Mouse (Mus musculus): Measurements from ENCODE around the gene D6Ertd527e. TPM values are rescaled to one million over a fixed set of nuclear protein-coding genes. Genes with fewer than 3 reads are reported as not detected.

The D6Ertd527e gene
- polyA plus RNA-seq, 1 experiment from 2014 or later = 0.42 TPM

GRCm38 (mm10) chr6:87133520-87133919 is 29.0 kb downstream of the D6Ertd527e start:
- ATAC-seq (ENCODE audit: borderline replicate concordance, extremely low read depth, low FRiP score, low TSS enrichment) = no peak
- no peak overlapping the region for H3K4me3 ChIP-seq
- WGBS = 76% methylated on average over 3 of the region's 3 CpGs

GRCm38 (mm10) chr6:87133966-87134546 is 29.5 kb downstream of the D6Ertd527e start:
- H3K9ac ChIP-seq = no peak overlapping the region
- H3K9me3 ChIP-seq = no peaks in the 10 kb centered on the region
- no peak for ATAC-seq (ENCODE audit: borderline replicate concordance, extremely low read depth, low FRiP score, low TSS enrichment)
- no peak overlapping the region for H3K27ac ChIP-seq
- no peaks in the 10 kb centered on the region for H3K27me3 ChIP-seq
- WGBS = 76% methylated on average over 12 of the region's 12 CpGs
- H3K36me3 ChIP-seq = peaks cover 17% of the 10 kb centered on the region; the same call in 1 of the 2 replicates
- H3K4me2 ChIP-seq = no peak overlapping the region
- H3K4me3 ChIP-seq = no peak overlapping the region
- H3K4me1 ChIP-seq = no peaks in the 10 kb centered on the region

More at GRCm38 (mm10) chr6:87133520-87133919, 29.0 kb downstream of the D6Ertd527e start:
- Histone ChIP-seq H3K9ac (no peak overlapping the region), H3K4me2 (no peak overlapping the region), H3K36me3 (peaks cover 17% of the 10 kb centered on the region; the same call in 1 of the 2 replicates), H3K9me3 (no peaks in the 10 kb centered on the region), H3K27me3 (no peaks in the 10 kb centered on the region), H3K4me1 (no peaks in the 10 kb centered on the region), H3K27ac (no peak overlapping the region)

- Histone ChIP-seq H3K36me3 (peaks cover 17% of the 10 kb centered on the region; the same call in 1 of the 2 replicates), H3K4me2 (no peak overlapping the region), H3K4me3 (no peak overlapping the region), H3K9me3 (no peaks in the 10 kb centered on the region), H3K4me1 (peaks cover 25% of the 10 kb centered on the region), H3K27me3 (no peaks in the 10 kb centered on the region), H3K9ac (no peak overlapping the region), H3K27ac (no peak overlapping the region)
- ATAC-seq (ENCODE audit: borderline replicate concordance, extremely low read depth, low FRiP score, low TSS enrichment) = no peak
- WGBS = 66% methylated on average over 5 of the region's 5 CpGs
Measured at GRCm38 (mm10) chr6:87138479-87138878, 33.9 kb downstream of the D6Ertd527e start.

GRCm38 (mm10) chr6:87139796-87140553 is 35.4 kb downstream of the D6Ertd527e start:
- H3K4me1 ChIP-seq = peaks cover 37% of the 10 kb centered on the region
- no peaks in the 10 kb centered on the region for H3K27me3 ChIP-seq
- H3K9me3 ChIP-seq = no peaks in the 10 kb centered on the region
- 46% methylated on average over 12 of the region's 12 CpGs for WGBS
- H3K4me2 ChIP-seq = no peak overlapping the region
- ATAC-seq (ENCODE audit: borderline replicate concordance, extremely low read depth, low FRiP score, low TSS enrichment) = no peak
- peaks cover 13% of the 10 kb centered on the region; the same call in 1 of the 2 replicates for H3K36me3 ChIP-seq
- H3K4me3 ChIP-seq = no peak overlapping the region
- H3K27ac ChIP-seq = no peak overlapping the region
- no peak overlapping the region for H3K9ac ChIP-seq

- H3K27ac ChIP-seq = peak overlapping the region; percentile 21
- no peaks in the 10 kb centered on the region for H3K27me3 ChIP-seq
- H3K9ac ChIP-seq = no peak overlapping the region
- H3K9me3 ChIP-seq = no peaks in the 10 kb centered on the region
- no peak overlapping the region for H3K4me3 ChIP-seq
- peaks cover 37% of the 10 kb centered on the region for H3K4me1 ChIP-seq
- H3K36me3 ChIP-seq = no peaks in the 10 kb centered on the region
- no peak overlapping the region for H3K4me2 ChIP-seq
- ATAC-seq (ENCODE audit: borderline replicate concordance, extremely low read depth, low FRiP score, low TSS enrichment) = no peak
- WGBS = 49% methylated on average over 5 of the region's 5 CpGs
Measured at GRCm38 (mm10) chr6:87142239-87142638, 37.7 kb downstream of the D6Ertd527e start.

GRCm38 (mm10) chr6:87143594-87143993 is 39.0 kb downstream of the D6Ertd527e start:
- no peaks in the 10 kb centered on the region for H3K36me3 ChIP-seq
- no peaks in the 10 kb centered on the region for H3K9me3 ChIP-seq
- WGBS = 41% methylated on average over 13 of the region's 13 CpGs
- peaks cover 37% of the 10 kb centered on the region for H3K4me1 ChIP-seq
- H3K27me3 ChIP-seq = no peaks in the 10 kb centered on the region
- no peak overlapping the region for H3K9ac ChIP-seq
- peak; percentile 69; the same call in 1 of the 2 replicates for ATAC-seq (ENCODE audit: borderline replicate concordance, extremely low read depth, low FRiP score, low TSS enrichment)
- no peak overlapping the region for H3K4me2 ChIP-seq
- no peak overlapping the region; the same call in 1 of the 2 replicates for H3K27ac ChIP-seq
- H3K4me3 ChIP-seq = no peak overlapping the region

GRCm38 (mm10) chr6:87147921-87148320 is 43.4 kb downstream of the D6Ertd527e start:
- Histone ChIP-seq H3K36me3 (no peaks in the 10 kb centered on the region), H3K9me3 (no peaks in the 10 kb centered on the region), H3K4me2 (no peak overlapping the region), H3K27me3 (no peaks in the 10 kb centered on the region), H3K27ac (no peak overlapping the region), H3K4me3 (no peak overlapping the region), H3K4me1 (peaks cover 19% of the 10 kb centered on the region), H3K9ac (no peak overlapping the region)
- no peak for ATAC-seq (ENCODE audit: borderline replicate concordance, extremely low read depth, low FRiP score, low TSS enrichment)
- WGBS = 63% methylated on average over 3 of the region's 3 CpGs

- H3K36me3 ChIP-seq = no peaks in the 10 kb centered on the region
- ATAC-seq (ENCODE audit: borderline replicate concordance, extremely low read depth, low FRiP score, low TSS enrichment) = no peak
- no peak overlapping the region for H3K27ac ChIP-seq
- peaks cover 4% of the 10 kb centered on the region; the same call in 1 of the 2 replicates for H3K4me1 ChIP-seq
- 73% methylated on average over 7 of the region's 7 CpGs for WGBS
- no peaks in the 10 kb centered on the region for H3K9me3 ChIP-seq
- no peak overlapping the region for H3K4me2 ChIP-seq
- H3K4me3 ChIP-seq = no peak overlapping the region
- no peak overlapping the region for H3K9ac ChIP-seq
- no peaks in the 10 kb centered on the region for H3K27me3 ChIP-seq
Measured at GRCm38 (mm10) chr6:87150471-87150870, 45.9 kb downstream of the D6Ertd527e start.

GRCm38 (mm10) chr6:87151427-87151826 is 46.9 kb downstream of the D6Ertd527e start:
- Histone ChIP-seq H3K4me2 (no peak overlapping the region), H3K27me3 (no peaks in the 10 kb centered on the region), H3K9me3 (no peaks in the 10 kb centered on the region), H3K36me3 (no peaks in the 10 kb centered on the region), H3K4me3 (no peak overlapping the region), H3K27ac (no peak overlapping the region), H3K4me1 (peaks cover 4% of the 10 kb centered on the region; the same call in 1 of the 2 replicates), H3K9ac (no peak overlapping the region)
- no peak for ATAC-seq (ENCODE audit: borderline replicate concordance, extremely low read depth, low FRiP score, low TSS enrichment)
- WGBS = 93% methylated on average over 8 of the region's 8 CpGs

GRCm38 (mm10) chr6:87152461-87153230 is 48.1 kb downstream of the D6Ertd527e start:
- no peaks in the 10 kb centered on the region for H3K9me3 ChIP-seq
- H3K4me2 ChIP-seq = no peak overlapping the region
- H3K9ac ChIP-seq = no peak overlapping the region
- H3K27me3 ChIP-seq = no peaks in the 10 kb centered on the region
- ATAC-seq (ENCODE audit: borderline replicate concordance, extremely low read depth, low FRiP score, low TSS enrichment) = peak; percentile 52; the same call in 1 of the 2 replicates
- 0 out of 2 replicates have a peak, but pooled peaks cover 5% of the 10 kb centered on the region for H3K36me3 ChIP-seq
- no peak overlapping the region for H3K27ac ChIP-seq
- no peak overlapping the region for H3K4me3 ChIP-seq
- 45% methylated on average over 21 of the region's 21 CpGs for WGBS
- peaks cover 4% of the 10 kb centered on the region; the same call in 1 of the 2 replicates for H3K4me1 ChIP-seq

GRCm38 (mm10) chr6:87153231-87153580 is 48.7 kb downstream of the D6Ertd527e start:
- Histone ChIP-seq H3K9ac (no peak overlapping the region), H3K4me2 (no peak overlapping the region), H3K4me3 (no peak overlapping the region), H3K36me3 (0 out of 2 replicates have a peak, but pooled peaks cover 8% of the 10 kb centered on the region), H3K9me3 (no peaks in the 10 kb centered on the region), H3K27ac (no peak overlapping the region), H3K27me3 (no peaks in the 10 kb centered on the region), H3K4me1 (peaks cover 4% of the 10 kb centered on the region; the same call in 1 of the 2 replicates)
- ATAC-seq (ENCODE audit: borderline replicate concordance, extremely low read depth, low FRiP score, low TSS enrichment) = no peak; the same call in 1 of the 2 replicates
- WGBS = 60% methylated on average over 7 of the region's 7 CpGs
